Mouse (Mus musculus) kidney, embryonic 16.5 days (tissue): ENCODE measurements around the gene Cldn24. TPM values are rescaled to one million over a fixed set of nuclear protein-coding genes. Genes with fewer than 3 reads are reported as not detected.
A peak's percentile ranks its signal among the peaks of the same experiment; 100 is the strongest.
"Not testable (repeated sequence)": the region's sequence is repeated elsewhere in the genome, so short reads cannot be mapped to it uniquely, and the experiment has no call there.

Experiments
- ATAC-seq: fragments of 200-750 bp; cut with Nextera tagmentation; 2 replicates; pipeline ENCODE4 v1.8.0; 2017; ENCODE audit warnings: moderate TSS enrichment; ENCODE audit not compliant: low FRiP score, low TSS enrichment
- H3K27ac ChIP-seq: fragments of 300-500 bp; sonication (generic); 2 replicates; pipeline ENCODE4 v1.5.1; 2014; ENCODE audit warnings: low read length
- H3K27me3 ChIP-seq: fragments of 300-500 bp; sonication (generic); 2 replicates; pipeline ENCODE4 v1.6.1; 2014; ENCODE audit warnings: low read length, control low read depth, mixed read lengths; ENCODE audit not compliant: insufficient read depth
- H3K36me3 ChIP-seq: fragments of 300-500 bp; sonication (generic); 2 replicates; pipeline ENCODE4 v1.6.1; 2014; ENCODE audit warnings: low read length, control low read depth, mixed read lengths; ENCODE audit not compliant: insufficient read depth
- H3K4me1 ChIP-seq: fragments of 300-500 bp; sonication (generic); 2 replicates; pipeline ENCODE4 v1.6.1; 2014; ENCODE audit warnings: low read length, control low read depth, mixed read lengths; ENCODE audit not compliant: insufficient read depth
- H3K4me2 ChIP-seq: fragments of 300-500 bp; sonication (generic); replicated peaks from 2 replicates; pipeline ENCODE4 v1.6.1; 2014; ENCODE audit warnings: low read depth, low read length
- H3K4me3 ChIP-seq: fragments of 300-500 bp; sonication (generic); 2 replicates; pipeline ENCODE4 v1.5.1; 2014; ENCODE audit warnings: mild to moderate bottlenecking, low read length
- H3K9ac ChIP-seq: fragments of 300-500 bp; sonication (generic); replicated peaks from 2 replicates; pipeline ENCODE4 v1.6.1; 2014; ENCODE audit warnings: low read length
- H3K9me3 ChIP-seq: fragments of 300-500 bp; sonication (generic); 2 replicates; pipeline ENCODE4 v1.6.1; 2016; ENCODE audit warnings: low read length, control low read depth
- WGBS: fragments of 180-500 bp; shearing (Covaris S2); extraction: QIAGEN DNeasy Blood & Tissue Kit; methylation state at CpG from one replicate; pipeline ENCODE4 v1.1.7; 2014; 5-methylcytosine and 5-hydroxymethylcytosine counted together
- polyA plus RNA-seq: library from polyadenylated mRNA; unstranded; fragments of >200 nt; fragmentation: Nextera tagmentation; extraction: Ambion mirVana; gene quantifications from 2 replicates; pipeline ENCODE4 v1.2.1, GENCODE M21; 2015

Cldn24 gene
- polyA plus RNA-seq, 1 experiment from 2014 or later: not detected

- Histone ChIP-seq H3K36me3 (no peaks in the 10 kb centered on the region), H3K4me3 (no peak overlapping the region), H3K9me3 (no peaks in the 10 kb centered on the region), H3K9ac (no peak overlapping the region), H3K4me2 (no peak overlapping the region), H3K27ac (no peak overlapping the region), H3K27me3 (no peaks in the 10 kb centered on the region), H3K4me1 (no peaks in the 10 kb centered on the region)
- 72% methylated on average over 9 of the region's 9 CpGs for WGBS
- ATAC-seq: no peak
These were observed 30.0 kb upstream of the Cldn24 start for GRCm38 (mm10) chr8:47791986-47792385.

DNA sequence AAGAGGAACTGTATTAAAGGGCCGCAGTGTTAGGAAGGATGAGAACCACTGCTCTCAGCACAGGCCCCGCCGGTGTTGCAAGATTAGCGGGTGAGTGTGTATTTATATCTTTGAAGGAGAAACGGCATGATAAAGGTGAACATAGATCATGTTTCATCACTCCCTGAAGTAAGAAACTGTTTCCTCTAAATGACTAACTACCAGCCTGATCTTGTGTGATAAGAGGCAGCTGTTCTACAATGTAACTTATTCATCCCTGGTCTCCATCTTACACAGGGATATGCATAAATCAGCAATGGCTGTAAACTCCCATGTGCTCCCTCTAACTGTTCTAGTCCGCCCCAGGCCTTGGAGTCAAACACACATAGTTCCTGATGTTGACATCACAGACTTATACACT, 22.5 kb upstream of the Cldn24 start:
- H3K36me3 ChIP-seq: no peaks in the 10 kb centered on the region
- WGBS: 18% methylated on average over 6 of the region's 6 CpGs
- no peak overlapping the region for H3K27ac ChIP-seq
- ATAC-seq: peak; percentile 61; the same call in 1 of the 2 replicates
- H3K27me3 ChIP-seq: no peaks in the 10 kb centered on the region
- no peak overlapping the region for H3K9ac ChIP-seq
- no peaks in the 10 kb centered on the region for H3K9me3 ChIP-seq
- H3K4me3 ChIP-seq: no peak overlapping the region
- peaks cover 10% of the 10 kb centered on the region for H3K4me1 ChIP-seq
- H3K4me2 ChIP-seq: no peak overlapping the region

- Histone ChIP-seq H3K9ac (no peak overlapping the region), H3K36me3 (no peaks in the 10 kb centered on the region), H3K27ac (no peak overlapping the region), H3K4me1 (peaks cover 13% of the 10 kb centered on the region), H3K9me3 (no peaks in the 10 kb centered on the region), H3K4me3 (no peak overlapping the region), H3K4me2 (no peak overlapping the region), H3K27me3 (no peaks in the 10 kb centered on the region)
- WGBS: 70% methylated on average over 2 of the region's 2 CpGs
- ATAC-seq: no peak
These were observed 19.6 kb upstream of the Cldn24 start for GRCm38 (mm10) chr8:47802349-47802748.

DNA sequence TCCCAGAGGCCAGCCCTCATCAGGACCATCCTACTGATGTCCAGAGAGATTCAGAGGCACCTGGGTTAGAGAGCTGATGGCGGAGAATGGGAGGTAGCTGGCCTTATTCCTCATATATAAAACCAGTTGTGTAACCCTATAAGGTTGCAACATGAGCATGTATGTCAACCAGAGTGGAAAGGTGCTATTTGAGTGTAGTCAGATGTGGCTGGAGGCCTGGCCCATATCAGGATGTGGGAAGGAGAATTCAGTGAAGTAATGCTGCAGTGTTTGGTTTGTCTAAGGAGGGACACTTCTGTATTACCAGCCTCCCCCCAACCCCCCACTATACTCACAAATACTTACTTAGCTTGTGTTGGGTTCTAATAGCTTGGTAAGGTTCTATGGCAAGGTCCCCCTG, 17.7 kb upstream of the Cldn24 start:
- 85% methylated on average over 1 of the region's 1 CpGs for WGBS
- H3K27me3 ChIP-seq: no peaks in the 10 kb centered on the region
- H3K9me3 ChIP-seq: no peaks in the 10 kb centered on the region
- H3K4me3 ChIP-seq: no peak overlapping the region
- no peak for ATAC-seq
- peaks cover 9% of the 10 kb centered on the region for H3K4me1 ChIP-seq
- no peak overlapping the region for H3K9ac ChIP-seq
- no peak overlapping the region for H3K27ac ChIP-seq
- no peaks in the 10 kb centered on the region for H3K36me3 ChIP-seq
- no peak overlapping the region for H3K4me2 ChIP-seq

DNA sequence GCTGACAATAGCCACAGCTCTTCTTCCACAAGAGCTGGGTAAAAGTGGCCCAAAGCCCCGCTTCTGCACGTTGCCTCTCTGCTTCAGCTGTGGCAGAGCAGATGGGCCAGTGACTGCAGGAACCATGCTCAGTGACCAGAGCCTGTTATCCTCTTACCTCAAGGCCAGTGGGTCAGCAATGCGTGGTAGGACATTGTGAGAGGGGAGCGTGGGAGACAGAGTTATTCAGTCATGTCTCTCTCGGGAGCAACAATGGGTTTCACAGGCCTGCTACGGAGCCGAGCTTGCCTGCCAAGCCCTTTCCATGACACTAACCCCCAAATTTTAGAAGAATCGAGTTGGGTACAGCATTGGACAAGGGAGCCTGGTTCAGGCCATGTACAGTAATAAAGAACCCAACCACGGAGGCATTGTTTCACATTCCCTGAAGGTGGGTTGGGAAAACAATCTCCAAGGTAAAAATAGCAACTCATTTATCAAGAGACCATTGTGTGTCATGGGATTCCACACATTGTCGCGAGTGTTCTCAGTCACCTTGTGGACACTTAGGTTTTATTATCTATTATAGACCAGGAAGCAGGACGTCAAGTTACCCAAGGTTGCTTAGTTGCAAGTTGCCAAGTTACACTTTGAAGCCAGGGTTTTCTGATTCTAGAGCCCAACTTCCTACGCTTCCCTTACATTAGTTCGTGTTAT, 11.8 kb upstream of the Cldn24 start:
- Histone ChIP-seq H3K36me3 (no peaks in the 10 kb centered on the region), H3K9ac (no peak overlapping the region), H3K27ac (peak overlapping the region; percentile 30; the same call in 1 of the 2 replicates), H3K4me2 (no peak overlapping the region), H3K4me3 (no peak overlapping the region), H3K9me3 (no peaks in the 10 kb centered on the region), H3K27me3 (no peaks in the 10 kb centered on the region), H3K4me1 (0 out of 2 replicates have a peak, but pooled peaks cover 7% of the 10 kb centered on the region)
- 0 out of 2 replicates have a peak, but pooled peaks have one; percentile 49 for ATAC-seq
- WGBS: 53% methylated on average over 14 of the region's 14 CpGs

DNA sequence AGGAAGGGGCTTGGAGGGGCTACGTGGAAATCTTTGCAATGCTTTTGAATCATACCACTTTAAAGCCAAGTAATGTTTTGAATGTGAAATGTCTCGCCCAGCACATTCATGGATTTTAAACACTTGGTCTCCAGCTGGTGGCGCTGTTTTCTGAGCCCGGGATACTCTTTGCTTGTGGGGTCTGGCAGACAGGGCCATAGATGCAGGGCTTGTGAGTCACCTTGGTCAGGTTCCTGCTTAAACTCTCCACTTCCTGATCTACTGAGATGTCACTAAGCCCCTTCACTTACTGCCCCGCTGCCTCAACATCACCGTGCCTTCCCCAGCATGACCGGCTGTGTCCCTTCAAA, 11.3 kb upstream of the Cldn24 start:
- no peaks in the 10 kb centered on the region for H3K36me3 ChIP-seq
- H3K9me3 ChIP-seq: no peaks in the 10 kb centered on the region
- H3K27ac ChIP-seq: peak overlapping the region; percentile 60; the same call in 1 of the 2 replicates
- WGBS: 72% methylated on average over 7 of the region's 7 CpGs
- 0 out of 2 replicates have a peak, but pooled peaks cover 7% of the 10 kb centered on the region for H3K4me1 ChIP-seq
- H3K4me3 ChIP-seq: no peak overlapping the region
- no peak overlapping the region for H3K9ac ChIP-seq
- ATAC-seq: no peak
- H3K4me2 ChIP-seq: no peak overlapping the region
- no peaks in the 10 kb centered on the region for H3K27me3 ChIP-seq

DNA sequence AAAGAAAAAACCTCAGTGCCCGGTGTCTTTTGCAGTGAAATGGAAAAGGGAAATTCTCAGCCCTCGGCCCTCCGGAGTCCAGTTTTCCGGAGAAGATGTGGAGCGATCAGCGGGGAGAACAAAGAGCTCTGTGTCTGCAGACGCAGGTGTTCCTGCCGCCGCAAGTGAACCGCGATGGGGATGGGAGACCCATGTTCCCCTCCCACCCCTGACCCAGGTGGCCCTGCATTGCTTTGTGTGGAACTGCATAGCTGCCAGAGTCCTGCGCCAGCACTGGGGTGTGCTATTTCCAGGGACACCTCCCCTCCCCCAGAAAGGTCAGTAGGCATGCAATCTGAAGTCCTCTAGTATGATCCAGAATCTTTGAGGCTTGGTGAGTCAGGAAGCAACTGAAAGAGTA, 10.7 kb upstream of the Cldn24 start:
- Histone ChIP-seq H3K27ac (peak overlapping the region; percentile 60; the same call in 1 of the 2 replicates), H3K4me3 (no peak overlapping the region), H3K27me3 (no peaks in the 10 kb centered on the region), H3K36me3 (no peaks in the 10 kb centered on the region), H3K9me3 (no peaks in the 10 kb centered on the region), H3K4me1 (0 out of 2 replicates have a peak, but pooled peaks cover 7% of the 10 kb centered on the region), H3K9ac (no peak overlapping the region), H3K4me2 (no peak overlapping the region)
- peak; percentile 65 for ATAC-seq
- WGBS: 79% methylated on average over 12 of the region's 12 CpGs

DNA sequence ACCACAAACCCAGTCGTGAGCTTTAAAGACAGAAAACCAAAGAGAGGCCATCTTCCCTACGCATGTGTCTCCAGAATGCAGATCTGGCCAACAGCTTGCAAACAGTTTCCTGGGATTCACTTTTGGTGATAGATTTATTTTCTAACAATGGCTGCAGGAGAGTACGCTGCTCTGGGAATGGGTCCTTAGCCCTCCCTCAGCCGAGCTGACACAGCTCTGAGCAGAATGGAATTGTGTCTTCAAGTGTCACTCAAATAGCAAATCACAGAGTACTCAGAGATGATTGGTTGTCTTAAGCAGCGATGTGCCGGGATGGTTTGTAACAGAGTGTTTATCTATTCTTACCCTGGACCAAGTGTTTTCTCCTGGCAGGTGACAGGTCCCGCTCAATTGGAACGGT, 2.9 kb upstream of the Cldn24 start:
- 91% methylated on average over 8 of the region's 8 CpGs for WGBS
- Histone ChIP-seq H3K36me3 (no peaks in the 10 kb centered on the region), H3K4me2 (no peak overlapping the region), H3K9ac (no peak overlapping the region), H3K4me1 (no peaks in the 10 kb centered on the region), H3K9me3 (no peaks in the 10 kb centered on the region), H3K4me3 (no peak overlapping the region), H3K27me3 (no peaks in the 10 kb centered on the region), H3K27ac (no peak overlapping the region)
- no peak for ATAC-seq

DNA sequence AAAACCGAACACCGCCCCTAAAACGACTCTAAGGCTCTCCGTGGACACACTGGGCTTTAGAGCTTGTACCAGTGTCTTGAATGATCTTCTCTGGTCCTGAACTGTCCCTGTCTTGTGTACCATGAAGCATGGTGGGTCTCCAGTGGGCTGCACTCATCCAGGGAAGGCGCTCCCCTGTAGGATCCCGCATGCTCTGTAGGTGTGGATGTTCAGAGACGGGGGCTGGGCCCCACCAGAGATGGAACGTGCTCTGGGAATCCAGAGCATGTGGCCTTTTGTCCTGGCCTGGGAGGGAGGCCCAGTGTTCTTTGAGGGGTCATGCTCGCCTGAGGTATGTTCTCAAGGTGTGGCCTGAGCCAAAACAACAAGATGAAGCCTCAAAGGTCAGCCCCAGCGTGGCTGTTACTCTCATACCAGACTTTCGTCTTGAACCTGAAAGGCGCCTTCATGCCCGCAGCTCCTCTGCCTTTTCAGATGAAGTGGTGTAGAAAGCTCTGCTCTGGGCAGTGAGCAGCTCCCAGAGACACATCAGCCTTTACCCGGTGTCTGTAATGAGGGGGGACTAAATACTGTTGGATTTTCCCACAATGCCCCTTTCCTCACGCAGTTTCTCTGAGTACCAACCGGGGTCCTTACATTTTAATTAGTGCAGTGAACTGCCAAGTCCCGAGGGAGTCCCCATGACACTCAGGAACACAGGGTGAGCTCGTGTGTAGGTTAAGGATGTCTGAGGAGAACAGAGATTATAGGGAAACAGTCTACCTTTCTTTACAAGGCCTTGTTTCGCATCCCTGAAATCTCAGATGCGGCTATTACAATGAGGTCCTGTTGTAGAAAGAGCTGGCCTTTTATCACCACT, 800 bp upstream of the Cldn24 start:
- Histone ChIP-seq H3K4me2 (no peak overlapping the region), H3K27me3 (no peaks in the 10 kb centered on the region), H3K9ac (no peak overlapping the region), H3K36me3 (no peaks in the 10 kb centered on the region), H3K9me3 (no peaks in the 10 kb centered on the region), H3K4me1 (peaks cover 3% of the 10 kb centered on the region; the same call in 1 of the 2 replicates), H3K4me3 (no peak overlapping the region), H3K27ac (no peak overlapping the region)
- ATAC-seq: no peak
- WGBS: 80% methylated on average over 20 of the region's 20 CpGs

- ATAC-seq, H3K9ac ChIP-seq, H3K27ac ChIP-seq, H3K36me3 ChIP-seq, H3K4me1 ChIP-seq, H3K27me3 ChIP-seq, H3K9me3 ChIP-seq, H3K4me2 ChIP-seq, H3K4me3 ChIP-seq: not testable (repeated sequence)
- 70% methylated on average over 7 of the region's 9 CpGs for WGBS
These were observed 598 bp downstream of the Cldn24 start for GRCm38 (mm10) chr8:47822541-47822940.
